16 mouse cellular contexts compared by ENCODE assay signal in genomic region chr15:85015771-85016170, GRCm38 (mm10). TPM values are rescaled to one million over a fixed set of nuclear protein-coding genes. Genes with fewer than 3 reads are reported as not detected.
A peak's percentile ranks its signal among the peaks of the same experiment; 100 is the strongest.
DNase-seq lines count a peak whose midpoint lies in the region; ATAC-seq and TF ChIP-seq lines count a peak whose summit lies in the region.
"Had no signal": no experiment of that assay in that cellular context is flagged by ENCODE, and none has a peak within 500 bp of the region (broad histone marks: within the 10 kb centered on the region; RNA-seq: fewer than 3 reads in every experiment).

No protein-coding gene starts in this region.

- no peak overlapping the region for H3K4me3 ChIP-seq in hindbrain, embryonic 16.5 days (ENCODE audit: low read length)
- H3K4me3 ChIP-seq: hindbrain, embryonic 12.5 days; layer of hippocampus, adult 2 months; stomach, embryonic 15.5 days had no signal

- peak; percentile 50 for DNase-seq in layer of hippocampus, adult 11-12 months (ENCODE audit: low spot score)
- DNase-seq in layer of hippocampus, adult 9-10 months (ENCODE audit: low spot score) = no peak
- peak; percentile 72 for DNase-seq in brain, embryonic 14.5 days (ENCODE audit: low read depth)
- peak; percentile 75 to 81 for DNase-seq in frontal cortex, adult 2 months (ENCODE audit: extremely low spot score in 1 of 2, low spot score in 1 of 2)
- DNase-seq in right cerebral cortex, adult 2 months (ENCODE audit: low spot score in 2 of 2) = peak; percentile 64 to 66
- no peak for DNase-seq in thymus, postnatal 14 days
- DNase-seq: adrenal gland, adult 2 months; gastrocnemius, postnatal 25 days; kidney, adult 2 months had no signal

- peaks cover 5% of the 10 kb centered on the region for H3K4me1 ChIP-seq in hindbrain, embryonic 16.5 days (ENCODE audit: control insufficient read depth, insufficient read depth, low read depth, low read length)

- no peak overlapping the region for H3K4me2 ChIP-seq in hindbrain, embryonic 16.5 days (ENCODE audit: low read length)
- H3K4me2 ChIP-seq: heart, embryonic 11.5 days; hindbrain, embryonic 12.5 days; stomach, embryonic 15.5 days had no signal

- TF ChIP-seq CTCF in brain, embryonic 14.5 days (IDR thresholded peaks at IDR 0.05; ENCODE audit: borderline replicate concordance, extremely low read depth, insufficient read depth, insufficient read length) = no peak

- TF ChIP-seq POLR2A in brain, embryonic 14.5 days (IDR thresholded peaks at IDR 0.05; ENCODE audit: borderline replicate concordance, extremely low read depth, insufficient read depth, insufficient read length, poor library complexity, severe bottlenecking) = no peak

- no peak for ATAC-seq in hindbrain, embryonic 16.5 days
- ATAC-seq: Patski had no signal

- no peak overlapping the region for H3K9ac ChIP-seq in hindbrain, embryonic 16.5 days (ENCODE audit: low read depth, low read length)
- H3K9ac ChIP-seq: hindbrain, embryonic 12.5 days; stomach, embryonic 15.5 days had no signal

- WGBS in hindbrain, embryonic 16.5 days = 79% methylated on average over 11 of the region's 11 CpGs

- H3K27ac ChIP-seq in hindbrain, embryonic 16.5 days (ENCODE audit: low read depth, low read length) = no peak overlapping the region
- H3K27ac ChIP-seq: hindbrain, embryonic 12.5 days; stomach, embryonic 15.5 days had no signal

- H3K9me3 ChIP-seq in hindbrain, embryonic 16.5 days (ENCODE audit: control insufficient read depth, low read length) = no peaks in the 10 kb centered on the region
- H3K9me3 ChIP-seq: hindbrain, embryonic 12.5 days; stomach, embryonic 15.5 days had no signal

- H3K36me3 ChIP-seq in hindbrain, embryonic 16.5 days (ENCODE audit: control insufficient read depth, insufficient read depth, low read length) = no peaks in the 10 kb centered on the region
- H3K36me3 ChIP-seq: hindbrain, embryonic 12.5 days; stomach, embryonic 15.5 days had no signal

- no peaks in the 10 kb centered on the region for H3K27me3 ChIP-seq in hindbrain, embryonic 16.5 days (replicated peaks; ENCODE audit: control insufficient read depth, insufficient read depth, low read length)
- H3K27me3 ChIP-seq: Patski; stomach, embryonic 15.5 days had no signal

RNA-seq across cellular contexts. Expression of gene Upk3a, which starts 1.2 kb away (rescaled TPM):
- polyA plus RNA-seq in brain, embryonic 14.5 days (2012; rRNA removed) = 0.28 and 0.53 TPM in 2 replicates
- 0.27 and 0.34 TPM in 2 replicates for polyA plus RNA-seq in frontal cortex, adult 2 months (2012; rRNA removed)
- polyA plus RNA-seq in hindbrain, embryonic 16.5 days (2015; fragmentation: Nextera tagmentation; extraction: Ambion mirVana) = 1.7 and 2.1 TPM in 2 replicates
- polyA plus RNA-seq: adrenal gland, adult 2 months; heart, embryonic 11.5 days; liver, adult 2 months; Patski had no signal

RNA-seq across cellular contexts. Expression of gene Fam118a, which starts 13.0 kb away (rescaled TPM):
- polyA plus RNA-seq in brain, embryonic 14.5 days (2012; rRNA removed) = 14.3 and 15.9 TPM in 2 replicates
- polyA plus RNA-seq in frontal cortex, adult 2 months (2012; rRNA removed) = 18.9 and 20.9 TPM in 2 replicates
- 30.3 and 30.8 TPM in 2 replicates for polyA plus RNA-seq in hindbrain, embryonic 16.5 days (2015; fragmentation: Nextera tagmentation; extraction: Ambion mirVana)

RNA-seq across cellular contexts. Expression of gene 5031439G07Rik, which starts 27.4 kb away (rescaled TPM):
- polyA plus RNA-seq in brain, embryonic 14.5 days (2012; rRNA removed) = 39.4 and 69.9 TPM in 2 replicates
- 59.7 and 61.2 TPM in 2 replicates for polyA plus RNA-seq in frontal cortex, adult 2 months (2012; rRNA removed)
- polyA plus RNA-seq in hindbrain, embryonic 16.5 days (2015; fragmentation: Nextera tagmentation; extraction: Ambion mirVana) = 24.1 and 24.4 TPM in 2 replicates

Comparison
In these comparisons a context has a peak if more than half of its experiments do, and no peak if none do; other contexts are left out.
1. DNase-seq: peak in layer of hippocampus, adult 11-12 months (single experiment), brain, embryonic 14.5 days (single experiment), frontal cortex, adult 2 months (2 of 2) and right cerebral cortex, adult 2 months (2 of 2); none in layer of hippocampus, adult 9-10 months (single experiment) and thymus, postnatal 14 days (single experiment).